Mouse (Mus musculus) spleen, adult 2 months (tissue): Measurements from ENCODE around the gene Foxf2. TPM values are rescaled to one million over a fixed set of nuclear protein-coding genes. Genes with fewer than 3 reads are reported as not detected.

Experiments
- DNase-seq, 2 experiments: peaks; one replicate each; pipeline versions ENCODE4 v3.0.0 to v3.0.0-alpha.2; 2012 to 2021; ENCODE audit warnings: low spot score in 2 of 2, low read depth in 1 of 2
- H3K27ac ChIP-seq: fragments of 200-500 bp; 2 replicates; pipeline ENCODE4 v1.5.1; 2012; ENCODE audit warnings: low read length, inconsistent platforms; ENCODE audit not compliant: insufficient read depth
- H3K27me3 ChIP-seq: fragments of 200-500 bp; 2 replicates; pipeline ENCODE4 v1.6.1; 2012; ENCODE audit warnings: mild to moderate bottlenecking, moderate library complexity, low read length, inconsistent platforms; ENCODE audit not compliant: control insufficient read depth, insufficient read depth
- H3K36me3 ChIP-seq: fragments of 200-500 bp; 2 replicates; pipeline ENCODE4 v1.6.1; 2012; ENCODE audit warnings: mild to moderate bottlenecking, low read length, inconsistent platforms; ENCODE audit not compliant: control insufficient read depth, insufficient read depth
- H3K4me1 ChIP-seq: fragments of 200-500 bp; 2 replicates; pipeline ENCODE4 v1.6.1; 2011; ENCODE audit warnings: inconsistent platforms; ENCODE audit not compliant: control insufficient read depth, insufficient read depth, insufficient read length
- H3K4me3 ChIP-seq: fragments of 200-500 bp; 2 replicates; pipeline ENCODE4 v1.5.1; 2011; ENCODE audit warnings: mild to moderate bottlenecking, inconsistent platforms; ENCODE audit not compliant: insufficient read depth, insufficient read length; ENCODE audit errors: extremely low read depth
- CTCF ChIP-seq: fragments of 200-500 bp; IDR thresholded peaks from 2 replicates; pipeline ENCODE4 v1.5.1; 2011; ENCODE audit warnings: mild to moderate bottlenecking, inconsistent platforms; ENCODE audit not compliant: insufficient read depth, insufficient read length, insufficient replicate concordance; ENCODE audit errors: extremely low read depth
- POLR2A ChIP-seq: fragments of 200-500 bp; IDR thresholded peaks from 2 replicates; pipeline ENCODE4 v1.6.1; 2011; ENCODE audit warnings: low read depth, low read length, inconsistent platforms
- WGBS: fragments of 180-500 bp; shearing (Covaris S2); methylation state at CpG from one replicate; pipeline ENCODE4 v1.1.7; 2018; 5-methylcytosine and 5-hydroxymethylcytosine counted together
- polyA plus RNA-seq: library from polyadenylated mRNA; depleted of rRNA; stranded (reverse); fragments of >200 nt; gene quantifications from 2 replicates; pipeline ENCODE4 v1.2.3, GENCODE M21; 2012; rRNA removed

Foxf2 gene
- polyA plus RNA-seq, 1 experiment: 0.04 TPM

DNA sequence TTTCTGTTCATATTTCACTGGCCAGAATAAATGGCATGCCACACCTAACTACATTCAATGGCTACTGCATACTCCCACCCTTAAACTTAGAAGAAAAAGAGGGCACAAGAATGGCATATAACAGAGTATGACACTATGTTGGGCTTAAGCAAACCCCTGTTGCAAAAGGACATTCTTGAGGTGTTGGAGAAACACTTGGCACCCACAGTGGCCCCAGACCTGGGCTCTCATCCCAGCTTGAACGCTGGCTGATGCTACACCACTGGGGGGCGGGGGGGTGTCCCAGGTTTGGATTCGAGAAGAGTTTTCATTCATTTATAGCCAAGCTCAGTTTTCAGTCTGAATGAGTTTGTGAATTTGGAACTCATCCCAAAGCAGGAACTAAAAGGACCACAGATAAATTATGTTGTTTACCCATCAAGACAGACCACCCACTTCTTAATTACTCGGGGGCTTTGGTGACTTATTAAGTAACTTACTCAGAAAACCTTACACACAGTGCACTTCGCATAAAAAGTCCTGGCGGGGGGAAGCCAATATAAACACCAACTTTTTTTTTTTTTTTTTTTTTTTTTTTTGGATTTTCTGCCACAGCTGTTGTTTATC, 42.4 kb downstream of the Foxf2 start:
- H3K4me3 ChIP-seq: no peak overlapping the region
- H3K36me3 ChIP-seq: no peaks in the 10 kb centered on the region
- TF ChIP-seq POLR2A (no peak), CTCF (no peak)
- no peak overlapping the region for H3K27ac ChIP-seq
- H3K4me1 ChIP-seq: peaks cover 1% of the 10 kb centered on the region; the same call in 1 of the 2 replicates
- 61% methylated on average over 6 of the region's 6 CpGs for WGBS
- no peaks in the 10 kb centered on the region for H3K27me3 ChIP-seq
- DNase-seq: no peak

DNA sequence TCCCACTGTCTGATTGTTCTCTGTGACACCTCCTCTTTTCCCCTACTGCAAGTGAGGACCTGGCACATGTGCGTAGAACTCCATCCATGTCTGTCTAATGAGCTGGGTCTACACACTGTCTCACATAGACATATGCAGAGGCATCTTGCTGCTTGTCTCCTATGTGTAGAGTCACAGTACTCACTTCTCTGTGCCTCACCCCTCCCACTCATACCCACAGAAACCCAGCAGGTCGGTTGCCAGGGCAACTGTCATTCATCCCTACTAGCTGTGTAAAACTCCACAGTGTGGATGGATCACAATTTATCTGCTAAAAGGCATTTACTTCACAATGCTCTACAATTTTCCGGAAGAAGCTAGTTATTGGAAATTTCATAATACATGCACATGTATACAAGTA, 46.5 kb downstream of the Foxf2 start:
- WGBS: 88% methylated on average over 3 of the region's 3 CpGs
- no peak for TF ChIP-seq POLR2A
- no peak for TF ChIP-seq CTCF
- H3K4me1 ChIP-seq: no peaks in the 10 kb centered on the region
- no peak for DNase-seq
- H3K4me3 ChIP-seq: no peak overlapping the region
- no peaks in the 10 kb centered on the region for H3K27me3 ChIP-seq
- H3K27ac ChIP-seq: no peak overlapping the region
- no peaks in the 10 kb centered on the region for H3K36me3 ChIP-seq

Other genes with a start within 250 kb of the Foxf2 start
- gene Foxq1, start 69.7 kb upstream of the Foxf2 start, polyA plus RNA-seq: 0.07 and 0.13 TPM in 2 replicates
- gene A530084C06Rik, start 66.5 kb upstream of the Foxf2 start, polyA plus RNA-seq: not detected in 2 replicates
- 0.26 TPM in 2 replicates for gene Foxc1, start 180.8 kb downstream of the Foxf2 start, polyA plus RNA-seq